8 mouse cellular contexts compared by ENCODE assay signal in genomic region chr2:166786353-166787004, GRCm38 (mm10). TPM values are rescaled to one million over a fixed set of nuclear protein-coding genes. Genes with fewer than 3 reads are reported as not detected.
A peak's percentile ranks its signal among the peaks of the same experiment; 100 is the strongest.
DNase-seq lines count a peak whose midpoint lies in the region; ATAC-seq lines count a peak whose summit lies in the region.

No protein-coding gene starts in this region.

- intact Hi-C loops in left cerebral cortex, postnatal 4 days (cut with DNase I) = no loop called here

- peak overlapping the region; percentile 71 for H3K9ac ChIP-seq in embryonic facial prominence, embryonic 11.5 days (replicated peaks; ENCODE audit: low read length)
- peak overlapping the region; percentile 73 for H3K9ac ChIP-seq in midbrain, embryonic 11.5 days (ENCODE audit: low read length)

- DNase-seq in 3134 (ENCODE audit: extremely low read depth, insufficient read length, low spot score) = peak; percentile 95
- DNase-seq in adrenal gland, postnatal 25 days = peak; percentile 89
- DNase-seq in embryonic facial prominence, embryonic 11.5 days (ENCODE audit: low spot score) = peak; percentile 96
- DNase-seq in heart, adult 11 months = peak; percentile 99
- DNase-seq in kidney, adult 11 months = peak; percentile 91
- peak; percentile 93 for DNase-seq in left cerebral cortex, postnatal 4 days
- peak; percentile 99 for DNase-seq in midbrain, embryonic 11.5 days (ENCODE audit: low spot score, missing footprints)
- DNase-seq in skeletal muscle tissue, adult 2 months (ENCODE audit: low read depth, low spot score) = peak; percentile 69

- no peaks in the 10 kb centered on the region for H3K27me3 ChIP-seq in embryonic facial prominence, embryonic 11.5 days (ENCODE audit: control insufficient read depth, insufficient read depth, low read length)
- no peaks in the 10 kb centered on the region; the same call in 1 of the 2 replicates for H3K27me3 ChIP-seq in midbrain, embryonic 11.5 days (ENCODE audit: control insufficient read depth, insufficient read depth, low read length)

- H3K4me2 ChIP-seq in embryonic facial prominence, embryonic 11.5 days (ENCODE audit: low read depth, low read length) = peak overlapping the region; percentile 79
- peak overlapping the region; percentile 87 for H3K4me2 ChIP-seq in midbrain, embryonic 11.5 days

- no peaks in the 10 kb centered on the region for H3K36me3 ChIP-seq in embryonic facial prominence, embryonic 11.5 days (replicated peaks; ENCODE audit: control insufficient read depth, insufficient read depth, low read depth, low read length)
- H3K36me3 ChIP-seq in midbrain, embryonic 11.5 days (ENCODE audit: control insufficient read depth, insufficient read depth, low read length) = no peaks in the 10 kb centered on the region

- WGBS in embryonic facial prominence, embryonic 11.5 days = under 1% methylated on average over 35 of the region's 35 CpGs
- WGBS in midbrain, embryonic 11.5 days = under 1% methylated on average over 35 of the region's 35 CpGs

- peaks cover 5% of the 10 kb centered on the region; the same call in 1 of the 2 replicates for H3K4me1 ChIP-seq in embryonic facial prominence, embryonic 11.5 days (ENCODE audit: control insufficient read depth, insufficient read depth, low read length)
- peaks cover 8% of the 10 kb centered on the region; the same call in 1 of the 2 replicates for H3K4me1 ChIP-seq in midbrain, embryonic 11.5 days (ENCODE audit: control insufficient read depth, insufficient read depth, low read length)

- H3K9me3 ChIP-seq in embryonic facial prominence, embryonic 11.5 days (replicated peaks; ENCODE audit: control insufficient read depth, low read length) = no peaks in the 10 kb centered on the region
- no peaks in the 10 kb centered on the region for H3K9me3 ChIP-seq in midbrain, embryonic 11.5 days (ENCODE audit: control insufficient read depth, low read length)

- 0 out of 2 replicates have a peak overlapping the region, but pooled peaks have one; percentile 13 for H3K27ac ChIP-seq in embryonic facial prominence, embryonic 11.5 days (replicated peaks; ENCODE audit: low read depth, low read length)
- no peak overlapping the region for H3K27ac ChIP-seq in midbrain, embryonic 11.5 days (ENCODE audit: low read depth, low read length)

- peak; percentile 84 for ATAC-seq in embryonic facial prominence, embryonic 11.5 days (replicated peaks; ENCODE audit: insufficient number of reproducible peaks, low FRiP score, low TSS enrichment, low read depth)
- peak; percentile 97 for ATAC-seq in midbrain, embryonic 11.5 days (ENCODE audit: low FRiP score)

- peak overlapping the region; percentile 76 for H3K4me3 ChIP-seq in embryonic facial prominence, embryonic 11.5 days (ENCODE audit: low read depth, low read length)
- H3K4me3 ChIP-seq in midbrain, embryonic 11.5 days (ENCODE audit: low read depth, low read length) = peak overlapping the region; percentile 57

RNA-seq across cellular contexts. Expression of gene Trp53rkb, which starts 5.9 kb away (rescaled TPM):
- 3.9 and 4.1 TPM in 2 replicates for total RNA-seq in adrenal gland, postnatal 25 days (2021)
- 8.9 and 10.3 TPM in 2 replicates for polyA plus RNA-seq in embryonic facial prominence, embryonic 11.5 days (2014; fragmentation: Nextera tagmentation; extraction: Ambion mirVana)
- total RNA-seq in left cerebral cortex, postnatal 4 days (2021) = 10 to 100 TPM in 1 of 2 experiments, 1 to 10 TPM in 1; 7.7 to 12.1 TPM
- polyA plus RNA-seq in midbrain, embryonic 11.5 days (2014; fragmentation: Nextera tagmentation; extraction: Ambion mirVana) = 8.7 and 10.8 TPM in 2 replicates

RNA-seq across cellular contexts. Expression of gene Arfgef2, which starts 18.9 kb away (rescaled TPM):
- 57.5 and 72.2 TPM in 2 replicates for total RNA-seq in adrenal gland, postnatal 25 days (2021)
- 3.5 and 4.0 TPM in 2 replicates for polyA plus RNA-seq in embryonic facial prominence, embryonic 11.5 days (2014; fragmentation: Nextera tagmentation; extraction: Ambion mirVana)
- total RNA-seq in left cerebral cortex, postnatal 4 days (2021) = 10 to 100 TPM; 34.4 to 35.3 TPM
- 4.4 and 4.6 TPM in 2 replicates for polyA plus RNA-seq in midbrain, embryonic 11.5 days (2014; fragmentation: Nextera tagmentation; extraction: Ambion mirVana)
